Mouse (Mus musculus) small intestine, adult 2 months (tissue): ENCODE results near the gene 0610009B22Rik. TPM values are rescaled to one million over a fixed set of nuclear protein-coding genes. Genes with fewer than 3 reads are reported as not detected.
"Not testable (repeated sequence)": the region's sequence is repeated elsewhere in the genome, so short reads cannot be mapped to it uniquely, and the experiment has no call there.

ENCODE experiments used
- H3K27ac ChIP-seq: fragments of 200-500 bp; 2 replicates; pipeline ENCODE4 v1.5.1; 2012; ENCODE audit warnings: low read depth, low read length, control low read depth, inconsistent platforms; ENCODE audit not compliant: insufficient read depth
- H3K27me3 ChIP-seq: fragments of 200-500 bp; 2 replicates; pipeline ENCODE4 v1.6.1; 2012; ENCODE audit warnings: mild to moderate bottlenecking, moderate library complexity, low read length, inconsistent platforms; ENCODE audit not compliant: control insufficient read depth, insufficient read depth
- H3K36me3 ChIP-seq: fragments of 200-500 bp; 2 replicates; pipeline ENCODE4 v1.6.1; 2012; ENCODE audit warnings: mild to moderate bottlenecking, low read length, control low read depth, inconsistent platforms; ENCODE audit not compliant: control insufficient read depth, insufficient read depth
- H3K4me1 ChIP-seq: fragments of 200-500 bp; 2 replicates; pipeline ENCODE4 v1.6.1; 2012; ENCODE audit warnings: low read length, inconsistent platforms, mixed read lengths; ENCODE audit not compliant: control insufficient read depth, insufficient read depth, insufficient read length
- H3K4me3 ChIP-seq: fragments of 200-500 bp; 2 replicates; pipeline ENCODE4 v1.5.1; 2012; ENCODE audit warnings: low read depth, mild to moderate bottlenecking, control low read depth, inconsistent platforms, low read length, moderate library complexity
- CTCF ChIP-seq: fragments of 200-500 bp; IDR thresholded peaks from 2 replicates; pipeline ENCODE4 v1.5.1; 2012; ENCODE audit warnings: low read depth, mild to moderate bottlenecking, control low read depth, inconsistent platforms, low read length, moderate library complexity, mixed read lengths; ENCODE audit not compliant: insufficient replicate concordance, insufficient read length; ENCODE audit errors: extremely low read depth
- POLR2A ChIP-seq: fragments of 200-500 bp; IDR thresholded peaks from 2 replicates; pipeline ENCODE4 v1.6.1; 2012; ENCODE audit warnings: low read depth, mild to moderate bottlenecking, control low read depth, inconsistent platforms, low read length, moderate library complexity
- WGBS: fragments of 180-500 bp; shearing (Covaris S2); methylation state at CpG from one replicate; pipeline ENCODE4 v1.1.7; 2018; 5-methylcytosine and 5-hydroxymethylcytosine counted together
- polyA plus RNA-seq: library from polyadenylated mRNA; depleted of rRNA; stranded (reverse); fragments of >200 nt; gene quantifications from 2 replicates; pipeline ENCODE4 v1.2.3, GENCODE M21; 2012; rRNA removed

Gene 0610009B22Rik
- 1.4 and 3.0 TPM in 2 replicates for polyA plus RNA-seq

DNA sequence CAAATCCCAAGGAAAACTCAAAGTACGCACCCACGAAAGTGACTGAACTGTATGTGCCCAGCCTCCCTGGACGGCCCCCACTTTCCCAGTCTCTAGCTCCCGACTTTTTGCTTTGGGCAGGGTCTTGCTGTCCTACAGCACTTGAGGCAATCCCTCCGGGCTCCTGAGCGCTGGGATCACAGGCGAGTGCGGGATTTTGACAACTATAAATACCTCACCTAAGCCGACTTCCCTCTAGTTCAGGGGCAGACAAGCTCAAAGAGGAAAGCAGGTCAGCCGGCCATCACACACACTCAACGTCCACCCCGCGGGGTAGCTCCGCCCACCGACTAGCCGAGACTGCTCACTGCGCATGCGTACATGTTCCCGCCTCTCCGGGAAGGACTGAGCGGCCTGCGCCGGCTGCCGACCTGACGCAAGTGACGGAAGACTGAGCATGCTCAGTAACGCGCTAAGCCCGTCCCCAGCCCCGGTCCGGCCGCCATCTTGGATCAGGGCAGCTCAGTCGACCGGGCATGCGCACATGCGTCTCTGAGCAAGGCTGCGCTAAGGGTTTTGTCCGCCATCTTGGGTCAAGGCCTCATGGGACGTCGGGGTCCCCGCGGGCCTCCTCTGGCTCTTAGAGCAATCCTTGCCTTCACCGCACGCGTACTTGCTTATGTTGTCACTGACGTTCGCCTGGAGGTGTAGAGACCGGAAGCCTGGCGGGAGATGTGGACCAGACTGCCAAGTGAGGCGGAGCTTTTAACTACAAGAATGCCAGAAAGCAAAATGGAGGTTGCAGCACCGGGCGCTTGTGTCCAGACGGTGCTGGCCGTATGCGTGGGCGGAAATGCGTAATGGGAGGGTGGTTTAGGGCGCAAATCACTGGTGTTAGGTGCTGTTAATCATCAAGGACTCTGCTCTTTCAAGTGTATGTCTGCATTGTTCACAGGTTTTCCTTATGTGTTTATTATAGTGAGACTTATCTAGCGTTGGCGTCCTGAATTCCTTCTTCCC, at the start of gene 0610009B22Rik:
TSS of gene 0610009B22Rik (minus strand) at position 545 of the 999 bp plus-strand sequence.
- peak within 1 kb of the TSS; percentile 97 for H3K27ac ChIP-seq
- H3K4me3 ChIP-seq: peak within 1 kb of the TSS; percentile 90
- H3K4me1 ChIP-seq: peaks cover 2% of the 10 kb centered on the region; the same call in 1 of the 2 replicates
- no peaks in the 10 kb centered on the region for H3K27me3 ChIP-seq
- TF ChIP-seq POLR2A (peak; percentile 52; the same call in 1 of the 2 replicates), CTCF (no peak)
- under 1% methylated on average over 60 of the region's 60 CpGs for WGBS
- peaks cover 18% of the 10 kb centered on the region for H3K36me3 ChIP-seq

DNA sequence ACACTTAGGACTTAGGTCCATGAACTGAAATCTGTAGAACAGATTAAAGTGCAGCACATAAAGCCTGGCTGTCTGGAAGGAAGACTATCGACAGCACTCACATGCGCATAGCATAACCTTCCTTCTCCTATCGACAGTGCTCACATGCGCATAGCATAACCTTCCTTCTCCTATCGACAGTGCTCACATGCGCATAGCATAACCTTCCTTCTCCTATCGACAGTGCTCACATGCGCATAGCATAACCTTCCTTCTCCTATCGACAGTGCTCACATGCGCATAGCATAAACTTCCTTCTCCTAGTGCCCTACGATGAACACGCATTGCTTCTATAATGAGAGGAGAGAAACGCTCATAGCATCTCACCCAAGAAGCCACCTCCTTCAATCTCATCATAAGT, 45.5 kb upstream of the 0610009B22Rik start:
- not testable (repeated sequence) for H3K4me3 ChIP-seq, H3K27me3 ChIP-seq, H3K27ac ChIP-seq, H3K4me1 ChIP-seq
- H3K36me3 ChIP-seq: peaks cover 57% of the 10 kb centered on the region
- WGBS: 97% methylated on average over 13 of the region's 13 CpGs

DNA sequence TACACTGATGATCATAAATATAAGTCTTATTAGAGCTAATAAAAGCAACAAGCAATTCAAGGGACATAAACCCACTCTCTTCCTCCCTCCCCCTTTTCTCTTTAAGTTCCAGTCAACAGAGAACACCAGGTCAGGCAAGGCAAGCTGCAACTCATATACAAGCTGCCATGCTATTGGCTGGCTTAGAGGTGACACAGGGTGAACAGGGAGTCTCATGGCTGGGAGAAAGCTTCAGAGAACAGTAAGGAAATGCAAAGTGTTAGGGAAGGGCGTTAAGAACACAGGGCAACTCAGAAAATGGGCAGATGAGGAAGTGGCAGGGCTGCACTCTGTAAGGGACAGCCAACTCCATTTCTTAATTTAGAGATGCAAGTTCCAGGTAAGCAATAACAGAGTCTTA, 44.2 kb upstream of the 0610009B22Rik start:
- no peak for TF ChIP-seq POLR2A
- no peak for TF ChIP-seq CTCF
- no peak overlapping the region for H3K27ac ChIP-seq
- H3K4me3 ChIP-seq: no peak overlapping the region
- no peaks in the 10 kb centered on the region for H3K27me3 ChIP-seq
- no peaks in the 10 kb centered on the region; the same call in 1 of the 2 replicates for H3K4me1 ChIP-seq
- 28% methylated on average over 1 of the region's 1 CpGs for WGBS
- H3K36me3 ChIP-seq: peaks cover 53% of the 10 kb centered on the region

DNA sequence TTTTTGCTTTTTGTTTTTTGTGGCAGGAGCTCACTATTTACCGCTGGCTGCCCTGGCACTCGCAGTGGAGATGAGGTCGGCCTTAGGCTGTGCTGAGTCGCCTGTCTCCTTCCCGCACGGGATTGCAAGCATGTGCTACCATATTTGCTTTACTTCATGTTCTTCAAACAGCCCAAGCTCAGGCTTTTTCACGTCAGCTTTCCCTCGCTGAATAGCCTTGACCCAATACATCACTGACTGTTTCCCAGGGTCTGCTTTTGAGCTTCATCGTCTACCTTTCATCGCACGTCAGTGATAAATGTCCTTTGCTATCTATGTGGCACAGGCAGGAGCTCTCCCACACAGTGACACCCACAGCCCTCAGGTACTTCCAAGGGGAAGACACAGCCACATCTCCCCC, 32.4 kb upstream of the 0610009B22Rik start:
- no peaks in the 10 kb centered on the region for H3K27me3 ChIP-seq
- TF ChIP-seq POLR2A: no peak
- TF ChIP-seq CTCF: no peak
- peaks cover 76% of the 10 kb centered on the region for H3K36me3 ChIP-seq
- no peak overlapping the region for H3K4me3 ChIP-seq
- 93% methylated on average over 11 of the region's 11 CpGs for WGBS
- H3K4me1 ChIP-seq: no peaks in the 10 kb centered on the region
- no peak overlapping the region for H3K27ac ChIP-seq

DNA sequence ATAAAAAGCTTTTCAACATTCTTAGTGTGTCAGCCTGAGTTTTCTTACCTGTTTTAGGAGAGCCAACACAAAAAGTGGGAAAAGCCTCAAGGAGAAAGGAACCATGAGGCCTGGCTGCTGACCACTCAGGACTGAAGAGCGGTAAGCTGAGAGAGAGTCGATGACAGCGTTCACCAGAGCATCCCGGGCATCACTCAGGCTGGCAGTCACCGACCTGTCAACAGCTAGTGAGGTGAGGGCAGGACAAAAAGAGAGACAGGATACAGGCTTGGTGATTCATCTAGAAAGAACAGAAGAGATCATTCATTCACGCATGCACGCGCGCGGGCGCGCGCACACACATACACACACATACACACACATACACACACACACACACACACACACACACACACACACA, 18.4 kb upstream of the 0610009B22Rik start:
- Histone ChIP-seq H3K4me3 (no peak overlapping the region), H3K4me1 (no peaks in the 10 kb centered on the region), H3K27me3 (no peaks in the 10 kb centered on the region), H3K27ac (no peak overlapping the region), H3K36me3 (peaks cover 77% of the 10 kb centered on the region)
- WGBS: 96% methylated on average over 12 of the region's 13 CpGs
- TF ChIP-seq POLR2A (no peak), CTCF (no peak)

DNA sequence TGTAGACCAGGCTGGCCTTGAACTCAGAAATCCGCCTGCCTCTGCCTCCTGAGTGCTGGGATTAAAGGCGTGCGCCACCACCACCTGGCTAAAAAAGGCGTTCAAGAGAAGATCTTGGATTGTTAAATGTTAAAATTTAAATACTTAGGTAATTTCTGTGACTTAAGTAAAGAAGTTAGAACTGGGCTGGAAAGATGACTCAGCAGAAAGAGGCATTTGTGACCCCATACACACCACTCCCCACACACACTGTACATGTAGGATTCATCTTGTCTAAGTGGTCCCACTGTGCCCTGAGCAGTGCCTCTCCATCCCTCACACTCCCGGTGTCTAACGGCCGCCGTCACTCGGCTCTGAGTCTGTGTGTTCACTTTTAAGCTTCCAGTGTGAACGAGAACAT, 17.8 kb upstream of the 0610009B22Rik start:
- 94% methylated on average over 10 of the region's 10 CpGs for WGBS
- H3K4me1 ChIP-seq: no peaks in the 10 kb centered on the region
- no peaks in the 10 kb centered on the region for H3K27me3 ChIP-seq
- no peak overlapping the region for H3K4me3 ChIP-seq
- peaks cover 77% of the 10 kb centered on the region for H3K36me3 ChIP-seq
- H3K27ac ChIP-seq: no peak overlapping the region
- TF ChIP-seq POLR2A (no peak), CTCF (no peak)

DNA sequence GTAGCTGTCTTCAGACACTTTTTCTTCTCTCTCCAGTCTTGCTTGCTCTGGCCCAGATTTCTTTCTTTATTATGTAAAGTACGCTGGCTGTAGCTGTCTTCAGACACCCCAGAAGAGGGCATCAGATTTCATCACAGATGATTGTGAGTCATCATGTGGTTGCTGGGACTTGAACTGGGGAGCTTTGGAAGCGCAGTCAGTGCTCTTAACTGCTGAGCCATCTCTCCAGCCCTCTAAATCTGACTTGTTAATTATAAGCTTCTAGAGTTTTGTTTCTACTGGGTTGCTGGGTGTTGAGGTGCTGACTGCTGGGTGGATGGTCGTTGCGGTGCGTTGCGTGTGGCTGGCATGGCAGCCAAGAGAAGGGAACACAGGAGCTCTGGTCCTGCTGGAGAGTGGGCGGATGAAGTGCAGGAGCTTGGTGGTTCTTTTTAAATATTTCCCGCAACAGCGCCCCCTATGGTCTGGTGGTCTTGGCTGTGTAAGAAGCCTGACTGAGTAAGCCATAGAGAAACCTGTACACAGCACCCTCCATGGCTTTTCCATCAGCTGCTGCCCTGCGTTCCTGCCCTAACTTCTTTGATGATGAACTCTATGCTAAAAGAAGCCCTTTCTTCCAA, 14.8 kb upstream of the 0610009B22Rik start:
- WGBS: 79% methylated on average over 10 of the region's 10 CpGs
- Histone ChIP-seq H3K36me3 (peaks cover 84% of the 10 kb centered on the region), H3K27me3 (no peaks in the 10 kb centered on the region), H3K4me1 (no peaks in the 10 kb centered on the region), H3K4me3 (no peak overlapping the region), H3K27ac (no peak overlapping the region)
- TF ChIP-seq CTCF (peak; percentile 40; the same call in 1 of the 2 replicates), POLR2A (no peak)
